Mouse (Mus musculus): ENCODE measurements around the gene Tmem185b. TPM values are rescaled to one million over a fixed set of nuclear protein-coding genes. Genes with fewer than 3 reads are reported as not detected.
A peak's percentile ranks its signal among the peaks of the same experiment; 100 is the strongest.

Gene Tmem185b
- polyA plus RNA-seq, 1 experiment from 2014 or later = 27.2 TPM

- peaks cover 20% of the 10 kb centered on the region for H3K4me1 ChIP-seq
- H3K9me3 ChIP-seq = 0 out of 2 replicates have a peak, but pooled peaks cover 9% of the 10 kb centered on the region
- ATAC-seq (ENCODE audit: insufficient number of reproducible peaks, insufficient read depth, low FRiP score, low TSS enrichment) = no peak
- H3K9ac ChIP-seq = no peak overlapping the region
- H3K4me2 ChIP-seq (replicated peaks) = no peak overlapping the region
- peaks cover 10% of the 10 kb centered on the region for H3K36me3 ChIP-seq
- WGBS = 78% methylated on average over 4 of the region's 4 CpGs
- no peak overlapping the region for H3K4me3 ChIP-seq
- H3K27me3 ChIP-seq = no peaks in the 10 kb centered on the region
- no peak overlapping the region for H3K27ac ChIP-seq
Observed at GRCm38 (mm10) chr1:119522726-119523125, 3.2 kb upstream of the Tmem185b start.

- 0 out of 2 replicates have a peak, but pooled peaks cover 9% of the 10 kb centered on the region for H3K9me3 ChIP-seq
- H3K9ac ChIP-seq = no peak overlapping the region
- ATAC-seq (ENCODE audit: insufficient number of reproducible peaks, insufficient read depth, low FRiP score, low TSS enrichment) = no peak
- WGBS = 79% methylated on average over 7 of the region's 7 CpGs
- H3K27ac ChIP-seq = no peak overlapping the region
- peaks cover 20% of the 10 kb centered on the region for H3K4me1 ChIP-seq
- H3K4me2 ChIP-seq (replicated peaks) = no peak overlapping the region
- H3K36me3 ChIP-seq = peaks cover 15% of the 10 kb centered on the region
- no peak overlapping the region for H3K4me3 ChIP-seq
- no peaks in the 10 kb centered on the region for H3K27me3 ChIP-seq
Observed at GRCm38 (mm10) chr1:119523369-119523768, 2.6 kb upstream of the Tmem185b start.

- no peak overlapping the region for H3K4me3 ChIP-seq
- H3K4me1 ChIP-seq = peaks cover 20% of the 10 kb centered on the region
- peaks cover 20% of the 10 kb centered on the region for H3K36me3 ChIP-seq
- H3K27me3 ChIP-seq = no peaks in the 10 kb centered on the region
- no peak overlapping the region for H3K4me2 ChIP-seq (replicated peaks)
- no peak overlapping the region for H3K27ac ChIP-seq
- no peak overlapping the region for H3K9ac ChIP-seq
- H3K9me3 ChIP-seq = 0 out of 2 replicates have a peak, but pooled peaks cover 9% of the 10 kb centered on the region
- 88% methylated on average over 7 of the region's 7 CpGs for WGBS
- no peak for ATAC-seq (ENCODE audit: insufficient number of reproducible peaks, insufficient read depth, low FRiP score, low TSS enrichment)
Observed at GRCm38 (mm10) chr1:119523826-119524225, 2.1 kb upstream of the Tmem185b start.

GRCm38 (mm10) chr1:119525004-119525444, 936 bp upstream of the Tmem185b start:
- Histone ChIP-seq H3K4me1 (peaks cover 18% of the 10 kb centered on the region), H3K36me3 (peaks cover 25% of the 10 kb centered on the region), H3K4me3 (peak overlapping the region; percentile 47), H3K4me2 (replicated peaks) (peak overlapping the region; percentile 74), H3K27ac (0 out of 2 replicates have a peak overlapping the region, but pooled peaks have one; percentile 38), H3K27me3 (no peaks in the 10 kb centered on the region), H3K9ac (peak overlapping the region; percentile 61), H3K9me3 (0 out of 2 replicates have a peak, but pooled peaks cover 9% of the 10 kb centered on the region)
- 15% methylated on average over 5 of the region's 5 CpGs for WGBS
- ATAC-seq (ENCODE audit: insufficient number of reproducible peaks, insufficient read depth, low FRiP score, low TSS enrichment) = no peak

GRCm38 (mm10) chr1:119530941-119531340, 5.0 kb downstream of the Tmem185b start:
- no peak overlapping the region for H3K4me2 ChIP-seq (replicated peaks)
- WGBS = 93% methylated on average over 13 of the region's 13 CpGs
- no peak overlapping the region for H3K27ac ChIP-seq
- 0 out of 2 replicates have a peak, but pooled peaks cover 9% of the 10 kb centered on the region for H3K9me3 ChIP-seq
- H3K27me3 ChIP-seq = no peaks in the 10 kb centered on the region
- H3K4me3 ChIP-seq = no peak overlapping the region
- no peak overlapping the region for H3K9ac ChIP-seq
- ATAC-seq (ENCODE audit: insufficient number of reproducible peaks, insufficient read depth, low FRiP score, low TSS enrichment) = no peak
- H3K36me3 ChIP-seq = peaks cover 25% of the 10 kb centered on the region
- H3K4me1 ChIP-seq = peaks cover 8% of the 10 kb centered on the region

GRCm38 (mm10) chr1:119532165-119532564, 6.2 kb downstream of the Tmem185b start:
- H3K4me2 ChIP-seq (replicated peaks) = no peak overlapping the region
- no peak overlapping the region for H3K4me3 ChIP-seq
- WGBS = 89% methylated on average over 6 of the region's 6 CpGs
- no peaks in the 10 kb centered on the region; the same call in 1 of the 2 replicates for H3K4me1 ChIP-seq
- H3K9ac ChIP-seq = no peak overlapping the region
- no peaks in the 10 kb centered on the region for H3K27me3 ChIP-seq
- no peak overlapping the region for H3K27ac ChIP-seq
- 0 out of 2 replicates have a peak, but pooled peaks cover 4% of the 10 kb centered on the region for H3K9me3 ChIP-seq
- no peak for ATAC-seq (ENCODE audit: insufficient number of reproducible peaks, insufficient read depth, low FRiP score, low TSS enrichment)
- peaks cover 20% of the 10 kb centered on the region for H3K36me3 ChIP-seq

- Histone ChIP-seq H3K36me3 (peaks cover 11% of the 10 kb centered on the region), H3K27ac (no peak overlapping the region), H3K9ac (no peak overlapping the region), H3K4me2 (replicated peaks) (no peak overlapping the region), H3K27me3 (no peaks in the 10 kb centered on the region), H3K4me3 (no peak overlapping the region), H3K4me1 (no peaks in the 10 kb centered on the region), H3K9me3 (no peaks in the 10 kb centered on the region)
- peak; percentile 29; the same call in 1 of the 2 replicates for ATAC-seq (ENCODE audit: insufficient number of reproducible peaks, insufficient read depth, low FRiP score, low TSS enrichment)
- WGBS = 80% methylated on average over 18 of the region's 18 CpGs
Observed at GRCm38 (mm10) chr1:119533093-119533805, 7.3 kb downstream of the Tmem185b start.

GRCm38 (mm10) chr1:119534341-119534740, 8.4 kb downstream of the Tmem185b start:
- 95% methylated on average over 5 of the region's 5 CpGs for WGBS

GRCm38 (mm10) chr1:119536122-119536521, 10.2 kb downstream of the Tmem185b start:
- no peaks in the 10 kb centered on the region for H3K4me1 ChIP-seq
- H3K27ac ChIP-seq = no peak overlapping the region
- no peak overlapping the region for H3K4me3 ChIP-seq
- no peak for ATAC-seq (ENCODE audit: insufficient number of reproducible peaks, insufficient read depth, low FRiP score, low TSS enrichment)
- no peak overlapping the region for H3K9ac ChIP-seq
- no peaks in the 10 kb centered on the region for H3K9me3 ChIP-seq
- no peaks in the 10 kb centered on the region for H3K27me3 ChIP-seq
- H3K4me2 ChIP-seq (replicated peaks) = no peak overlapping the region
- H3K36me3 ChIP-seq = no peaks in the 10 kb centered on the region
- 81% methylated on average over 2 of the region's 2 CpGs for WGBS

More at GRCm38 (mm10) chr1:119534341-119534740, 8.4 kb downstream of the Tmem185b start:
- Histone ChIP-seq H3K9ac (no peak overlapping the region), H3K27me3 (no peaks in the 10 kb centered on the region), H3K4me3 (no peak overlapping the region), H3K36me3 (no peaks in the 10 kb centered on the region), H3K27ac (no peak overlapping the region), H3K9me3 (no peaks in the 10 kb centered on the region), H3K4me1 (no peaks in the 10 kb centered on the region), H3K4me2 (replicated peaks) (no peak overlapping the region)
- no peak for ATAC-seq (ENCODE audit: insufficient number of reproducible peaks, insufficient read depth, low FRiP score, low TSS enrichment)

- H3K36me3 ChIP-seq = no peaks in the 10 kb centered on the region
- H3K4me2 ChIP-seq (replicated peaks) = no peak overlapping the region
- no peaks in the 10 kb centered on the region for H3K27me3 ChIP-seq
- H3K4me3 ChIP-seq = no peak overlapping the region
- no peaks in the 10 kb centered on the region for H3K9me3 ChIP-seq
- no peak overlapping the region for H3K27ac ChIP-seq
- no peak for ATAC-seq (ENCODE audit: insufficient number of reproducible peaks, insufficient read depth, low FRiP score, low TSS enrichment)
- H3K4me1 ChIP-seq = 0 out of 2 replicates have a peak, but pooled peaks cover 4% of the 10 kb centered on the region
- no peak overlapping the region for H3K9ac ChIP-seq
- 89% methylated on average over 6 of the region's 6 CpGs for WGBS
Observed at GRCm38 (mm10) chr1:119537651-119538050, 11.7 kb downstream of the Tmem185b start.

- Histone ChIP-seq H3K27ac (no peak overlapping the region), H3K4me2 (replicated peaks) (no peak overlapping the region), H3K4me3 (no peak overlapping the region), H3K9ac (no peak overlapping the region), H3K36me3 (no peaks in the 10 kb centered on the region), H3K9me3 (no peaks in the 10 kb centered on the region), H3K4me1 (0 out of 2 replicates have a peak, but pooled peaks cover 4% of the 10 kb centered on the region), H3K27me3 (no peaks in the 10 kb centered on the region)
- ATAC-seq (ENCODE audit: insufficient number of reproducible peaks, insufficient read depth, low FRiP score, low TSS enrichment) = no peak
- 71% methylated on average over 2 of the region's 2 CpGs for WGBS
Observed at GRCm38 (mm10) chr1:119539252-119539651, 13.3 kb downstream of the Tmem185b start.

Measured in embryonic facial prominence, embryonic 12.5 days (tissue).